Mouse (Mus musculus): ENCODE measurements around the gene Wwtr1.

Wwtr1 gene

GRCm38 (mm10) chr3:57458652-57459051, 117.1 kb downstream of the Wwtr1 start:
- no peak for DNase-seq (ENCODE audit: low read depth, low spot score)

- DNase-seq (ENCODE audit: low read depth, low spot score), result no peak
These were observed 127.3 kb downstream of the Wwtr1 start for GRCm38 (mm10) chr3:57448445-57448844.

- DNase-seq (ENCODE audit: low read depth, low spot score), result no peak
These were observed 127.8 kb downstream of the Wwtr1 start for GRCm38 (mm10) chr3:57447889-57448288.

- DNase-seq (ENCODE audit: low read depth, low spot score), result no peak
These were observed 130.0 kb downstream of the Wwtr1 start for GRCm38 (mm10) chr3:57445706-57446105.

- DNase-seq (ENCODE audit: low read depth, low spot score), result no peak
These were observed 134.8 kb downstream of the Wwtr1 start for GRCm38 (mm10) chr3:57440956-57441355.

- no peak for DNase-seq (ENCODE audit: low read depth, low spot score)
These were observed 140.3 kb downstream of the Wwtr1 start for GRCm38 (mm10) chr3:57435364-57435763.

GRCm38 (mm10) chr3:57431706-57432105, 144.0 kb downstream of the Wwtr1 start:
- no peak for DNase-seq (ENCODE audit: low read depth, low spot score)

GRCm38 (mm10) chr3:57429486-57429885, 146.2 kb downstream of the Wwtr1 start:
- no peak for DNase-seq (ENCODE audit: low read depth, low spot score)

GRCm38 (mm10) chr3:57428682-57429464, 146.8 kb downstream of the Wwtr1 start:
- no peak for DNase-seq (ENCODE audit: low read depth, low spot score)

- DNase-seq (ENCODE audit: low read depth, low spot score), result no peak
These were observed 149.4 kb downstream of the Wwtr1 start for GRCm38 (mm10) chr3:57426351-57426750.

GRCm38 (mm10) chr3:57425089-57425730, 150.5 kb downstream of the Wwtr1 start, which contains the start of gene Tm4sf4:
Gene Tm4sf4 (plus strand): TSS chr3:57425314.
- no peak for DNase-seq (ENCODE audit: low read depth, low spot score)

GRCm38 (mm10) chr3:57420660-57421059, 155.1 kb downstream of the Wwtr1 start:
- no peak for DNase-seq (ENCODE audit: low read depth, low spot score)

GRCm38 (mm10) chr3:57420233-57420632, 155.5 kb downstream of the Wwtr1 start:
- no peak for DNase-seq (ENCODE audit: low read depth, low spot score)

GRCm38 (mm10) chr3:57411535-57411934, 164.2 kb downstream of the Wwtr1 start:
- no peak for DNase-seq (ENCODE audit: low read depth, low spot score)
